Mouse (Mus musculus): ENCODE results near the gene Fam71d. TPM values are rescaled to one million over a fixed set of nuclear protein-coding genes. Genes with fewer than 3 reads are reported as not detected.

Fam71d gene
- polyA plus RNA-seq (2015; fragmentation: Nextera tagmentation; extraction: Ambion mirVana): not detected in 2 replicates

GRCm38 (mm10) chr12:78691325-78691724 is at the start of gene Fam71d:
Gene Fam71d, plus strand, starts transcription at chr12:78691535.

GRCm38 (mm10) chr12:78748557-78749377 is 57.4 kb downstream of the Fam71d start, which contains the start of gene Mpp5:
Gene Mpp5, plus strand, starts transcription at chr12:78748907.

Other genes starting within 250 kb of the Fam71d start
- gene Mpp5, start 57.4 kb downstream of the Fam71d start, polyA plus RNA-seq (2015; fragmentation: Nextera tagmentation; extraction: Ambion mirVana): 17.4 and 19.5 TPM in 2 replicates
- 59.2 and 59.4 TPM in 2 replicates for gene Atp6v1d, start 170.1 kb downstream of the Fam71d start, polyA plus RNA-seq (2015; fragmentation: Nextera tagmentation; extraction: Ambion mirVana)
- 76.6 and 80.7 TPM in 2 replicates for gene Eif2s1, start 170.3 kb downstream of the Fam71d start, polyA plus RNA-seq (2015; fragmentation: Nextera tagmentation; extraction: Ambion mirVana)
- gene Plek2, start 215.4 kb downstream of the Fam71d start, polyA plus RNA-seq (2015; fragmentation: Nextera tagmentation; extraction: Ambion mirVana): 0.21 and 0.95 TPM in 2 replicates

Measured in skeletal muscle tissue, postnatal 0 days (tissue).